Mouse (Mus musculus): ENCODE data around the gene Pramef12. TPM values are rescaled to one million over a fixed set of nuclear protein-coding genes. Genes with fewer than 3 reads are reported as not detected.

Gene Pramef12
- total and polyA plus RNA-seq, 3 experiments = not detected

- Histone ChIP-seq H3K27me3 (ENCODE audit: control insufficient read depth in 1 of 2, insufficient read depth in 2 of 2, low read length in 2 of 2) (no peaks in the 10 kb centered on the region), H3K27ac (ENCODE audit: control insufficient read depth, low read depth, low read length) (no peak overlapping the region), H3K79me2 (ENCODE audit: control insufficient read depth, insufficient read depth, low read length, poor library complexity) (no peaks in the 10 kb centered on the region), H3K4me1 (ENCODE audit: control insufficient read depth in 1 of 2, insufficient read depth in 2 of 2, low read length in 2 of 2) (no peaks in the 10 kb centered on the region), H3K36me3 (ENCODE audit: control insufficient read depth in 1 of 2, insufficient read depth in 2 of 2, low read length in 2 of 2) (no peaks in the 10 kb centered on the region), H3K9ac (ENCODE audit: control insufficient read depth, low read depth, low read length, poor library complexity, severe bottlenecking) (no peak overlapping the region), H3K4me3 (ENCODE audit: control insufficient read depth in 1 of 2, insufficient read depth in 1 of 2, low read depth in 2 of 2, low read length in 2 of 2) (no peak overlapping the region), H3K9me3 (replicated peaks; ENCODE audit: insufficient read depth, low read length) (no peaks in the 10 kb centered on the region)
- no peak for TF ChIP-seq RAD21 (IDR thresholded peaks at IDR 0.05; ENCODE audit: low read depth, low read length)
- no peak for TF ChIP-seq SIN3A (IDR thresholded peaks at IDR 0.05; ENCODE audit: low read length)
- no peak for TF ChIP-seq POLR2AphosphoS2 (IDR thresholded peaks at IDR 0.05; ENCODE audit: low read length)
- TF ChIP-seq UBTF (IDR thresholded peaks at IDR 0.05; ENCODE audit: borderline replicate concordance, insufficient read depth, low read depth, low read length) = no peak
- no peak for DNase-seq (ENCODE audit: low read depth, low spot score)
These were observed 25.0 kb upstream of the Pramef12 start for GRCm38 (mm10) chr4:144433216-144433615.

DNA sequence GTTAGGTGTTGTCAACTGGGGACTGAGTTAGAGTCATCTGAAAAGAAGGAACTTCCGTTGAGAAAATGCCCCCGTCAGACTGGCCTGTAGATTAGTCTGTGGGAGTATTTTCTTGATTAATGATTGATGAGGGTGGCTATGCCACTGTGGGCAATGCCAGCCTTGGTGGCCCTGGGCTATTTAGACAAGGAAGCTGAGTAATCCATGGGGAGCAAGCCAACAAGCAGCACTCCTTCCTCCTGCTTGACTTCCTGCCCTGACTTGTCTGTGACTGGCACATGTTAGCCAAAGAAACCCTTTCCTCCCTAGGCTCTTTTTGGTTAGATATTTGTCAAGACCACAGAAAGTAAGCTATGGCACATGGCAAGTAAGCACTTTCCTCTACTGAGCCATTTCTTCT lies 22.5 kb upstream of the Pramef12 start:
- Histone ChIP-seq H3K4me3 (ENCODE audit: control insufficient read depth in 1 of 2, insufficient read depth in 1 of 2, low read depth in 2 of 2, low read length in 2 of 2) (no peak overlapping the region), H3K27ac (ENCODE audit: control insufficient read depth, low read depth, low read length) (no peak overlapping the region), H3K9ac (ENCODE audit: control insufficient read depth, low read depth, low read length, poor library complexity, severe bottlenecking) (no peak overlapping the region), H3K36me3 (ENCODE audit: control insufficient read depth in 1 of 2, insufficient read depth in 2 of 2, low read length in 2 of 2) (no peaks in the 10 kb centered on the region), H3K79me2 (ENCODE audit: control insufficient read depth, insufficient read depth, low read length, poor library complexity) (no peaks in the 10 kb centered on the region), H3K9me3 (replicated peaks; ENCODE audit: insufficient read depth, low read length) (no peaks in the 10 kb centered on the region), H3K27me3 (ENCODE audit: control insufficient read depth in 1 of 2, insufficient read depth in 2 of 2, low read length in 2 of 2) (no peaks in the 10 kb centered on the region), H3K4me1 (ENCODE audit: control insufficient read depth in 1 of 2, insufficient read depth in 2 of 2, low read length in 2 of 2) (no peaks in the 10 kb centered on the region)
- no peak for DNase-seq (ENCODE audit: low read depth, low spot score)
- TF ChIP-seq MAX (IDR thresholded peaks at IDR 0.05; ENCODE audit: low read length) = no peak
- TF ChIP-seq HCFC1 (IDR thresholded peaks at IDR 0.05; ENCODE audit: low read depth, low read length) = no peak
- no peak for TF ChIP-seq MAZ (IDR thresholded peaks at IDR 0.05; ENCODE audit: low read depth, low read length)
- no peak for TF ChIP-seq MYC (IDR thresholded peaks at IDR 0.05; ENCODE audit: low read depth, low read length)
- TF ChIP-seq ELF1 (IDR thresholded peaks at IDR 0.05; ENCODE audit: low read depth, low read length) = no peak
- no peak for TF ChIP-seq MEF2A (IDR thresholded peaks at IDR 0.05; ENCODE audit: extremely low read depth, insufficient replicate concordance, low read depth, low read length, poor library complexity, severe bottlenecking)
- no peak for TF ChIP-seq POLR2AphosphoS2 (IDR thresholded peaks at IDR 0.05; ENCODE audit: low read length)
- TF ChIP-seq USF2 (IDR thresholded peaks at IDR 0.05; ENCODE audit: borderline replicate concordance in 1 of 2, insufficient read depth in 1 of 2, low read depth in 1 of 2, low read length in 2 of 2) = no peak
- TF ChIP-seq POLR2A (IDR thresholded peaks at IDR 0.05; ENCODE audit: control insufficient read depth in 1 of 2, insufficient read depth in 1 of 2, low read depth in 1 of 2, low read length in 2 of 2, poor library complexity in 1 of 2) = no peak
- TF ChIP-seq UBTF (IDR thresholded peaks at IDR 0.05; ENCODE audit: borderline replicate concordance, insufficient read depth, low read depth, low read length) = no peak
- no peak for TF ChIP-seq ZMIZ1 (IDR thresholded peaks at IDR 0.05; ENCODE audit: low read depth, low read length)
- TF ChIP-seq TCF12 (IDR thresholded peaks at IDR 0.05; ENCODE audit: low read depth, low read length) = no peak
- no peak for TF ChIP-seq NELFE (IDR thresholded peaks at IDR 0.05; ENCODE audit: low read depth, low read length)
- no peak for TF ChIP-seq SIN3A (IDR thresholded peaks at IDR 0.05; ENCODE audit: low read length)
- no peak for TF ChIP-seq CTCF (IDR thresholded peaks at IDR 0.05 in 2 of 3, conservative IDR thresholded peaks at IDR 0.05 in 1 of 3; ENCODE audit: control insufficient read depth in 1 of 3, insufficient read depth in 1 of 3, low read depth in 2 of 3, low read length in 3 of 3, poor library complexity in 1 of 3, severe bottlenecking in 1 of 3)
- no peak for TF ChIP-seq MAFK (IDR thresholded peaks at IDR 0.05; ENCODE audit: borderline replicate concordance, low read depth, low read length)
- TF ChIP-seq EP300 (IDR thresholded peaks at IDR 0.05; ENCODE audit: low read depth in 1 of 2, low read length in 2 of 2) = no peak
- no peak for TF ChIP-seq ETS1 (IDR thresholded peaks at IDR 0.05; ENCODE audit: low read depth, low read length)
- no peak for TF ChIP-seq POLR2AphosphoS5 (IDR thresholded peaks at IDR 0.05; ENCODE audit: borderline replicate concordance, low read depth, low read length)
